Mouse (Mus musculus): ENCODE results near the gene Ap1m2.

DNA sequence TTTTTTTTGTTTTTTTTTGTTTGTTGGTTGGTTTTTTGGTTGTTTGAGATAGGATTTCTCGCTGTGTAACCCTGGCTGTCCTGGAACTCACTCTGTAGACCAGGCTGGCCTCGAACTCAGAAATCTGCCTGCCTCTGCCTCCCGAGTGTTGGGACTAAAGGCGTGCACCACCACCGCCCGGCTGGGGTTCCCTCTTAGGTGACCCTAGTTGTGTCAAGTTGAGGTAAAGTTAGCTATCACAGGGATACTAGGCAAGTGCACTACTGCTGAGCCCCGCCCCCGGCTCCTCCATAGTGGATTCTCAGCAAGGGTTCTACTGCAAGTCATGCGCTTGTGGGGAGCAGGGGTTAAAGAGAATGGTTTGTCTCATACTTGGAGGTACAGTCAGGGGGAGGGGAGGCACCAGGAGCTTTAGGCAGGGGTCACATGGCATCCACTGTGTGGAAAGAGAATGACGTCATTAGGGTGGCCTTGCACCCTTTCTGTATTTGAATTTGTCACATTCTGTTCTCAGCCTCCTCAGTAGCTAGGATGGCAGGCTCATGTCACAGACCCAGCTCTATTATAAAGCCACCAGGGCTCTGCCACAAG, 17.7 kb upstream of the Ap1m2 start:
- TF ChIP-seq CTCF (IDR thresholded peaks at IDR 0.05; ENCODE audit: borderline replicate concordance, insufficient read depth, low read length) (no peak), POLR2A (IDR thresholded peaks at IDR 0.05; ENCODE audit: low read depth, low read length) (no peak)
